Mouse (Mus musculus) heart, postnatal 4 days (tissue): ENCODE measurements around the gene Gabbr2. TPM values are rescaled to one million over a fixed set of nuclear protein-coding genes. Genes with fewer than 3 reads are reported as not detected.
"Not testable (repeated sequence)": the region's sequence is repeated elsewhere in the genome, so short reads cannot be mapped to it uniquely, and the experiment has no call there.

Experiments
- DNase-seq: peaks from one replicate; pipeline ENCODE4 v3.0.0; 2021
- total RNA-seq, 2 experiments: library from RNA; stranded (reverse); gene quantifications; 2 replicates each; pipeline ENCODE4 v1.2.3; 2021

Gabbr2 gene
- total RNA-seq, 2 experiments from 2014 or later = 0.19 TPM; not detected in 1

- peak; percentile 32 for DNase-seq
Observed at GRCm38 (mm10) chr4:46642924-46643675, 348.6 kb downstream of the Gabbr2 start.

- no peak for DNase-seq
Observed at GRCm38 (mm10) chr4:46641283-46641682, 350.4 kb downstream of the Gabbr2 start.

GRCm38 (mm10) chr4:46639866-46640265 is 351.8 kb downstream of the Gabbr2 start:
- DNase-seq = no peak

- DNase-seq = not testable (repeated sequence)
Observed at GRCm38 (mm10) chr4:46637250-46637649, 354.4 kb downstream of the Gabbr2 start.

- no peak for DNase-seq
Observed at GRCm38 (mm10) chr4:46635702-46636430, 355.8 kb downstream of the Gabbr2 start.

- DNase-seq = no peak
Observed at GRCm38 (mm10) chr4:46634881-46635280, 356.8 kb downstream of the Gabbr2 start.

- DNase-seq = not testable (repeated sequence)
Observed at GRCm38 (mm10) chr4:46633565-46633964, 358.1 kb downstream of the Gabbr2 start.

GRCm38 (mm10) chr4:46632465-46632864 is 359.2 kb downstream of the Gabbr2 start:
- DNase-seq = no peak

GRCm38 (mm10) chr4:46630390-46630789 is 361.3 kb downstream of the Gabbr2 start:
- peak; percentile 35 for DNase-seq

- DNase-seq = no peak
Observed at GRCm38 (mm10) chr4:46628873-46629272, 362.8 kb downstream of the Gabbr2 start.

GRCm38 (mm10) chr4:46628081-46628480 is 363.6 kb downstream of the Gabbr2 start:
- DNase-seq = no peak

GRCm38 (mm10) chr4:46625101-46625500 is 366.6 kb downstream of the Gabbr2 start:
- no peak for DNase-seq

- no peak for DNase-seq
Observed at GRCm38 (mm10) chr4:46623007-46623406, 368.7 kb downstream of the Gabbr2 start.

GRCm38 (mm10) chr4:46620946-46621345 is 370.7 kb downstream of the Gabbr2 start:
- no peak for DNase-seq

GRCm38 (mm10) chr4:46620330-46620729 is 371.3 kb downstream of the Gabbr2 start:
- peak; percentile 39 for DNase-seq

GRCm38 (mm10) chr4:46618196-46618817 is 373.4 kb downstream of the Gabbr2 start:
- no peak for DNase-seq

GRCm38 (mm10) chr4:46617408-46617807 is 374.3 kb downstream of the Gabbr2 start:
- DNase-seq = no peak

- DNase-seq = no peak
Observed at GRCm38 (mm10) chr4:46614641-46615040, 377.0 kb downstream of the Gabbr2 start.

GRCm38 (mm10) chr4:46613618-46614017 is 378.1 kb downstream of the Gabbr2 start:
- no peak for DNase-seq
